Mouse (Mus musculus): ENCODE results near the gene Spaca4. TPM values are rescaled to one million over a fixed set of nuclear protein-coding genes. Genes with fewer than 3 reads are reported as not detected.

The Spaca4 gene
- polyA plus RNA-seq, 1 experiment = not detected

DNA sequence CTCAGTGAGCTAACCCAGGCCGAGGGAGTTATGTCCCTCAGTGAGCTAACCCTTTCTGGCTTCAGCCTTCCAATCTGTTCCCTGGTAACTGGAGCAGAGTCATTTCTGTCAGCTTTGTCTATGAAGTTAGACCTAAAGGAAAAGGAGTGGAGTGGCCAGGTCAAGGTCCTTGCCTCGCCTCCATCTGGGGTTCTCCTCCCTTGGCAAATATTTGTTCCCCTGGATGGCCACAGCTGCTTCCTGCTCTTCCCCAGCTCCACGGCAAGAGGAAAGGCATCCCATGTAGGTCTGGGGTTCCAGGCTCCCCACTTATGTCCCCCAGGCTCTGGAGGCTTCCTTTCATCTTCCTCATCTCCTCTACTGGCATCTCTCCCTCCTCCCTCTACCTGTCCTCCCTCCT lies 2.0 kb upstream of the Spaca4 start:
- no peak for DNase-seq (ENCODE audit: low spot score)

DNA sequence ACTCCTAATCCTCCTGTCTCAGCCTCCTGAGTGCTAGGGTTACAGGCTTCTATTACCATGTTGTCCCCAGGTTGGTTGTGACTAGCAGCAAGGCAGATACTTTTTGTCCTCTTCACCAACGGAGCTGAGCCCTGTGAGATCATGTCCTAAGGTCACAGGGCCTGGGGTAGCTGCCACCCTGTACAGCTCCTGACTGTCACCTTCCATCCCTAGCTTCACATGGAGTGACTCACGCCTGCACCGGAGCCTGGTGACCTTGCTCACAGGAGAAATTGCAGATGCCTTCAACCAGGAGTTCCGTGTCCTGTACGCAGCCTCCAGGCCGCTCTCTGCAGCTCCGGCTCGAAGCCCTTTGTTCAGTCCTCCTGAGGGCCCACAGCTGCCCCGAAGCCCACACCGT lies 806 bp upstream of the Spaca4 start:
- DNase-seq (ENCODE audit: low spot score) = no peak

DNA sequence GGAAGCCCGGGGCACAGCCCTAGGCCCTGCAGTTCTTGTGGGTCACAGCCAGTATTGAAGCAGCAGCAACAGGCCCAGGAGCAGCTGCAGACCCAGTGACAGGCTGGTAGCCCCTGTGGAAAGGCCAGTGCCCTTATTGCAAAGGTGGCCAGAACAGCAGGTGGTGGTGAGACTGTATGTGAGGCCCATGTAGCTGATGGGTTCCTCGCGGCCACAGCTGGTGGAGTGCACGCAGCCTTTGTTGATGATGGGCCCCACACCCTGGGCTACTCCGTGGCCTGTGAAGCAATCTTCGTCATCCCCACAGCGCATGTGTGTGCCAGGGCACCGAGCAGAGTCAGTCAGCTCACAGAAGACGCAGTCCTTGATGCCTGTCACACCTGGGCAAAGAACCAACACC lies 462 bp downstream of the Spaca4 start:
- DNase-seq (ENCODE audit: low spot score) = no peak

DNA sequence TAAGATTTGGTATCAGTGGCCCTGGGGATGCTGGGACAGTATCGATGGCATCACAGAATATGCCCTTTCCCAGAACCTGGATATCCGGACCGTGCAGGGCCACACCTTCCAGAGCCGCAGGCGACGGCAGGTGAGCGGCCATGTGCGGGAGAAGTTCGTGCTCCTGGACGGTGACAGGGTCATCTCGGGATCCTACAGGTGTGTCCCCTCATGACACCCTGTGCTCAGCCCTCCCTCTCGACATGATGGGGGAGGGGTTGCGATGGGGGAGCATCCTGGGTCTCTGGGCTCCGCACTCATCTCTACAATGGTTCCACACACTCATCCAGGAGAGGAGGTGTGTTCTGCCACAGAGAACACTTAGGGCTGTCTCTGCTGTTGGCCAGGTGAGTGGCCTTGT lies 1.8 kb downstream of the Spaca4 start:
- no peak for DNase-seq (ENCODE audit: low spot score)

DNA sequence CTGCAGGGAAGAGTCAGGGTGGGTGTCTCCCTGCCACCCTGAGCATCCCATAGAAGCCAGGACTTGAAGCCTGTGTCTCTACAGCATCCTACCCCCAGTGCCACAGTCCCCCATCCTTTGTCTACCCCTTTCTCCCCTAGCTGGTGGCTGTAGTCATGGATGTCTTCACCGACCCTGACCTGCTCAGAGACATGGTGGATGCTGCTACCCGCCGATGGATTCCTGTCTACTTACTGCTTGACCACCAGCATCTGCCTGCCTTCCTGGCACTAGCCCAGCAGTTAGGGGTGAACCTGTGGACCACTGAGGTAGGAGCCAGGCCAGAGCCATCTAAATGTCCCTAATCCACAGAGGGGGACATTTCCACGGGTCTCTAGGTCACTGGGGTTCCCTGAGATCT lies 2.3 kb downstream of the Spaca4 start:
- DNase-seq (ENCODE audit: low spot score) = no peak

DNA sequence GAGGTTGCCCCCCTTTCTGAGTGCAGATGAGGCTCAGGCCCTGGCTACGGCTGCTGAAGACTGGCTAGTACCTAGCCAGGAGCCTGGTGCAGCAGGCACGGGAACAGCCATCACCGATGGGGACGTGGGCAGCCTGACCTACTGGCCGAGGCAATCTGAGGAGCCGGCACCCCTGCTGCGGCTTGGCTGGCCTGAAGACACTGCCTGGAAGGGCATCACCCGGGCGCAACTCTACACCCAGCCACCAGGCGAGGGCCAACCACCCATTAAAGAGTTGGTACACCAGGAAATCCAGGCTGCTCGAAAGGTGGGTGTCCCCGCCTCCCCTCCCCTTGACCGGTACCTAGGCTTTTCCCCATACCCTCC lies 3.3 kb downstream of the Spaca4 start:
- DNase-seq (ENCODE audit: low spot score) = no peak

DNA sequence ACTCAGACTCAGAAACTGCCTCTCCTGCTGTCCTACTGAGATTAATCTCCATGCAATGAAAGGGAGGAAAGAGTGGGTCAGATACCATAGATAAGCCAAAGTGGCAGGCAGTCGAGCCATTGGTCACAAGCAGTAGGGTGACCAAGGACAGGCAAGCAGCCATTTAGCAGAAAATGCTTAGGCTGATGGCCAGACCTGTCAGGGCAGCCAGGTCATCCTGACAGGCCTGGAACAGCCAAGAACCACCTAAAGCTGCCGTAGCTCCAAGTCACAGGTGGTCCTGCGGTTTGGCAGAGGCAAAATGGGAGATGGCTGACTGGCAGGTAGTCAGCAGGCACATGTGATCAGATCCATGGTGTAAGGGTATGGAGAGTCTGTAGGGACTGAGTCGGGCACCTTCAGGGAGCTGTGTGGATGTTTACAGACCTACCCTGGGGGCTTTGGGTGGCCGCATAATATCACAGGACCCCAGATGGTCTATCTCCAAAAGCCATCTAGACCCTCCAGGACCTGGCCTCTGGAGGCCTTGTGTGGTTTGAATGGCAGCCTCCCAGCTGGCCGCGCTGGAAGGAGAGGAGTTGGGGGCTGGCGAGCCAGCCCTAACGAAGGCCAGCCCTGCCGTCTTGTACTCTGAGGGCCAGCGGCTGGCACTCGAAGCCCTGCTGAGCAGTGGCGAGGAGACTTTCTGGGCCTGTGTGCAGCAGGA lies 3.8 kb downstream of the Spaca4 start:
- no peak for DNase-seq (ENCODE audit: low spot score)

DNA sequence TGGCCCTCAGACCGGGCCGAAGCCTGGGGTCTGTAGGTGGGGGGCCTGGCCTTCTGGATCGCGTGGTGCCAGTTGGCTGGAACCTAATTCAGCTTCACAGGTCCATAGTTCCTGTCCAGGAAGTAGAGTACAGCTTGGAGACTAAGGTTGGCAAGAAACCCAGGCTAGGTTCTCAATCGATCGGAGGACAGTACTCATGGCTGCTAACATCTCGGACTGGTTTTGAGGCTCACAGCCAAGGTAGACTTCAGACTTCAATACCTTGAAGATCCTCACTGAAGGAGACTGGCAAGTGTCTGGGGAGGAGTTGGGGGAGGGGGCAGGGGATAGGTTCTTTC lies 4.4 kb downstream of the Spaca4 start:
- DNase-seq (ENCODE audit: low spot score) = no peak

DNA sequence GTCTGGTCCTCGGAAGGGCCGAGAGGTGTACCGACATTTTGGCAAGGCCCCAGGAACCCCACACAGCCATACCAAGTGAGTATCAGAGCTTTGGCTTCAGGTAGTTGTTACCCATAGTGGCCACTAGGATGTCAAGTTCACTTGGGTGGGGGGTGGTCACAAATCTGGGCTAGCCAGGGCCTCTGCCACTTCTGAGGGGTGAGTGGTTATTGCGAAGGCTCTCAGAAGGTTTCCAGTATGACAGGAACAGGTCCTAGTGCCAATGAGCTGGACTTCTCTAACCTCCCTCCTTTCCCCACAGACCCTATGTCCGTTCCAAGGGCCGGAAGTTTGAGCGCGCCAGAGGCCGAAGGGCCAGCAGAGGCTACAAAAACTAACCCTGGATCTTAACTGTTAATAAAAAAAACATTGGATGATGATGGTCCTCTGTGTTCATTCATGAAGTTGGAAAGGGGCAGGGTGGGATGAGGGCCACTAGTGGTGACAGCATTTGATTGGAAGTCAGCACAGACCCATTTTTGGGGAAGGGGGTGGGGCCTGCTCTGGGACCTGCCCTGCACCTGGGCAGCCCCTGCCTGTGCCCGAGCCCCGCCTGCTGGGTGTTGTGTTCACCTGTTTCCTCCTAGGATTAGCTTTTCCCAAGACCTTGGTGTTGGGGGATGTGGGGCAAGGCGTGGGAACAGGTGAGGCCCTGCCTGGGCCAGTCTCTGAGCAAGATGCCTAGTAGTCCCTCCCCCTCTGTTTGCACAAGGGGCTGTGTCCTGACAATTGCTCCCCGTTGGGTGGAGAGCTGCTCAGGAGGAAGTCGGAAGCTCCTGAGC lies 5.0 kb downstream of the Spaca4 start, which contains the start of gene Fam83e:
Gene Fam83e (plus strand): TSS at position 800 of the 821 bp plus-strand sequence.
- DNase-seq (ENCODE audit: low spot score) = no peak

DNA sequence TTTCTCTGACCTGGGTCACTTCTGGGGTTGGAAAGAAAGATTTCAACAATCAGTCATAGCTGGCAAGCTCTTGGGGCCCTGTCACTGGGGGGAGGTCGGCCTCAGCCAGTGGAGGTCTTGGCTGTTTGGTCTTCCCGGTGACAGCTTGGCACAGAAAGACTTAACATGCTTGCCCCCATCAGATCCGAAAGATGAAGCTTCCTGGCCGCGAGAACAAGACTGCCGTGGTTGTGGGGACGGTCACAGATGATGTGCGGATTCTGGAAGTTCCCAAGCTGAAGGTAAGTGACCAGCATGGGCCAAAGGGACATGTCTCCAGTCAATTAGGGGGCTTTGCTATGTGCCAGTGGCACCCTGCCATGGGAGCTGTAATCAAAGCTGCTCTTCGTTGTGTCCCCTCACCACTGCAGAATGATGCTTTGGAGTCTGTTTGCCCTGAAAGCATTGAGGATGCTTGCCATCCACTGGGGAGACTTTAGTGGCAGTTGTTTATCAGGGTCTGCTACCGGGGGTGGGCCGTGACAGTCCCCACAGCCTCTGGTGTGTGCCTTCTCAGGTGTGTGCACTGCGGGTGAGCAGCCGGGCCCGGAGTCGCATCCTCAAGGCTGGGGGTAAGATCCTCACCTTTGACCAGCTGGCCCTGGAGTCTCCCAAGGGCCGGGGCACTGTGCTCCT lies 5.7 kb downstream of the Spaca4 start:
- DNase-seq (ENCODE audit: low spot score) = no peak

DNA sequence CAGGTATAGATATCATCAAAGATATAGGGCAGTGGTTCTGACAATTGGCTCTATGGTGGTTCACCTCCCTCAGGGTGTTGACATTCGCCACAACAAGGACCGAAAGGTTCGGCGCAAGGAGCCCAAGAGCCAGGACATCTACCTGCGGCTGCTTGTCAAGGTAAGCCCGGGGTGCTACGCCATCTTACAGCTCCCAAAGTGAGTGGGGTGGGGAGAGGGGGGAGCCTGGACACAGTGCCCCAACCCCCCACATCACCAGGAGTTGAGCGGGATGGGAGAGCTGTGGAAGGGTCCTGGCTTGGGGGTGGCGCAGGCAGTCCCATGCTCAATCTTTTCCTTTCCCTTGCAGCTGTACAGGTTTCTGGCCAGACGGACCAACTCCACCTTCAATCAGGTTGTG lies 6.4 kb downstream of the Spaca4 start:
- no peak for DNase-seq (ENCODE audit: low spot score)

DNA sequence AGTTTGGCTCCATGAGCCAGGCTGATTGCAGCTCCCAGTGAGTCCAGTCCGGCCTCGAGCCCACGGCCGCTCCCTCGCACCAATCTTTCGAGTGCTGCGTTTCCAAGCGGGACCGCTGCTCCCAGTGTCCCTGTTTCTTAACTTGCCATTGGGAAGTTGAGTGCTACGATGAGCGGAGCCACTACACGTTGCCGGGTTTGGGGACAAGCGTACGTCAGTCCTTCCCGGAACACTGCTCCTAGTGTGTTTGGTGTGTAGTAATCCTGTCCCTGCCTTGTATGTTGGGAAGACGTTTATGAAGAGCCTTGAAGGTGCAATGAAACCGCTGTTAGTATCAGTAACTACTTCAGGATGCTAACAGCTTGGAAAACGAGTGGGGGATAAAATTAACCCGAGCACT lies 7.3 kb downstream of the Spaca4 start:
- no peak for DNase-seq (ENCODE audit: low spot score)

DNA sequence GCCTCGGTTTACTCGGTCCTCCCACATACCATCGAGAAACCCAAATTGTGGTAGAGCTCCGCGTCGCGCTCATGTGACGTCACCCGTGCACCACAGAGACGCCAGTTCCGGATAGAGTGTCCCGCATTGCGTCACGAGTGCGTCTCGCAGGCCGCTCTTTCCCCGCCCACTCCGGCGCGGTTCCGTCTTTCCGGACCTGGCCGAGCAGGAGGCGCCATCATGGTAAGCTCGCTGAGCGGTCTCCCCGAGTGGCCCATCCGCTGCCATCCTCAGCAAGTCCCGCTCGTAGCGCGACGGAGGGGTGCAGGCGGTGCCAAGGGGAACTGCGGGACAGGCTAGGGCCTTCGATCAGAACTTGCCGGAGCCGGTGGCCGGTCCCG lies 7.7 kb downstream of the Spaca4 start, which contains the start of gene Sphk2:
Gene Sphk2 (minus strand): TSS at position 85 of the 380 bp plus-strand sequence.
- peak; percentile 98 for DNase-seq (ENCODE audit: low spot score)

DNA sequence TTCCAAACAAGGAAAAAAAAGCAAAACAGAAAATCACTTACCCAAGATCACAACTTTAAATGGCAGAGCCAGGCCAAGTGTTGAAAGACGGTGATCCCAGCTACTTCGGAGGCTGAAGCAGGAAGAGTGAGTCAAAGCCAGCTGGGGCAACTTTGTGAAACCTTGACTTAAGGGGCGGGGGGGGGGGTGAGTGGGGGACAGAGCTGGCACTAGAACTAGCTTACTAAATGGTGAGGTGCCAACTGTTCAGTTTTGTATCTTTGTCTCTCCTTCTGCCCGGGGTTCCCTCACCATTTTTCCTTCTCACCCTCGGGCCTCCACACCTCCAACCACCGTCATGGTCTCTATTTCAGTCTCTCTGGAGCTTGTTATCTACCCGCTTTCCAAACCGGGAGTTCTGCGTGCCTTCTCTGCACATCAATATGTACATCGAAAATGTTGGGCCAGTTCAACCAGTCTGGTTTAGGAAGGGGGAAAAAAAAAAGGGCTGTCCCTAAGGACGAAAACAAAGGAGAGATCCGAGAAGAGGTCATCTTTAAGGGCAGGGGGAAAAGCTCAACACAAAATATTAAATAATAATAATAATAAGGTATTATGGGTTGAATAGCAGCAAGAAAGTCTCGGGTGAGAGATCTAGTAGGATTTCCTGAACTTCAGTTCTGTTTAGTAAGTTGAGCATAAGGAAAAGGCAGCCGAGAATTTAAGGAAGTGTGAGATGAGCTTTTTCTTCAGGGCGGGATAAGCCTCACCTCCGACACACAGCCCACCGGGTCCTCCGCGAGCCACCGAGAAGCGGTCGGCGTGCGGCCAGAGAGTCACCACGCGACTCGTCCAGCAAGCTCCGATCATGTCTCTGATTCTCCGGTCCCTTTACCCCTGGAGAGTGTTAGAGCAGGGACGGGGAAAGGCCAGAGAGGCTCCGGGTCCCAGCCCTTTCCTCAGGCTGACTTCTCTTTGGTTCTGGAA lies 8.4 kb downstream of the Spaca4 start:
- DNase-seq (ENCODE audit: low spot score) = no peak

DNA sequence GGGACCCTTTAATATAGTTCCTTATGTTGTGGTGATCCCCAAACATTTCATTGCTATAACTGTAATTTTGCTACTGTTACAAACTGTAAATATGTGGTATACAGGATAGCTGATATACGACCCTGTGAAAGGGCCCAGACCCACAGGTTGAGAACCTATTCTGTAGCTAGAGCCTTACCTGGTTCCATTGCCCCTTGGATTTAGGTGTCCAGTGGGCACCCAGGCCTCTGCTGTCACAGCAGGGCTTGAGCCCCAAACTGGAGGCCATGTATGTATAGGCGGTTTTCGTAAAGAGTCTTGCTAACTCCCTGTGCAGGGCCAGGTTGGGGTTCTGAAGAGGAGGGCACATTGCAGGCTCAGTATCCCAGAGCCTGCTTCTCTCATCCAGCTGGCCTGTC lies 9.2 kb downstream of the Spaca4 start:
- no peak for DNase-seq (ENCODE audit: low spot score)

DNA sequence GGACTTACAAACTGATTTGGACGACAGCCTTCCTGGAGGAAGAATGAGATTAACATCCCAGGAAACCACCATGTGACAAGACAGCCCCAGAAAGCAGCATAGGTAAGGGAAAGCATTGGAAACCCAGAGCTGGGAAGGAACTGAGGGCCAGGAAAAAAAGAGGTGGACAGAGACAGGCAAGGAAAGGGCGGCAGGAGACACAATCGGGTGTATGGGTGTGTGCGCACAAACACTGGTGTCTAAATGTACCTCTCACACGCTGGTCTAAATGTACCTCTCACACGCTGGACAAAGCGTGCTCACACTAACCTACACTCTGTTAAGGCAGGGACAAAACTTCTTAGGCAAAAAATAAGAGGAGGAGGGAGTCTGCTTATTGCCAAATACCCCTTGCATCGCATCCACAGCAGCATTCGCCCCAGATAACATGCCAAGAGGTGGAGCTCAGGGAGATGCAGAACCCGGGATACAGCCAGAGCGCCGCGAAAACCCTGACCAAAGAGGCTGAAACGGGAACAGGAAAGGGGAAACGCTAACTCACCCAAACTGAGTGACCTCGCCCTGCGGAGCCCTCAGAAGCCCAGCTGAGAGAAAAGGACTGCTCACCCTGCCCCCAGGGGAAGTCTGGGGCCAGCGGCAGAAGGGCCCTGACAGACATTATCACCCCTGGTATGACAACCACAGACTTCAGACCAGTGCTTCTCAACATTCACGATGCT lies 9.7 kb downstream of the Spaca4 start:
- DNase-seq (ENCODE audit: low spot score) = no peak

DNA sequence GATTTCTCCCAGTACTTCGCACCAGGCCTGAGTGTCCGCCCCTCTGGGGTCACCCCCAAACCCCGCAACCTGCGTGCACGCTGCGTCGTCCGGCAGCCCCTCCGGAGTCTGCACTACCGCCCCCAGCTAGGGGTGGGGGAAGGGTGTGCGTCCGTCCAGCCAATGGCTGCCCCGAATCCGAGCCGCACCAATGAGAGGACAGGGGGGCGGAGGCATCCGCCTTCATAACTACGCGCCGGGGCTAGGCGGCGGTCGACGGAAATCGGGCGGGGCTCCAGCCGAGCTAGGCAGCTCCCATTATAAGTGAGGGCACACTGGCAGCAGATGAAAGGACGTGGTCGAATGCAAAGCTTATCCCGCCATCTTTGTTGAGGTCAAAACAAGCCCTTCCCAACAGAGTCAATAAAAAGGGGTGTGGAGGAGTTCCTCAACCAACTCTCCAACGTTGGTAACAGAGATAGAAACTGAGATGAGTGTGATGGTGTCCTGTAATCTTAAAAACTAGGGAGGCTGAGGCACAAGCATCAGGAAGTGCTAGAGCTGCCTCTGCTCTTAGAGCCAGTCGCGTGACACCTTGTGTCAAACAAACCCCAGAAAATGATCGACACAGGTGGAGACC lies 10.4 kb downstream of the Spaca4 start, which contains the start of gene Rpl18:
Gene Rpl18 (plus strand): TSS at position 368 of the 619 bp plus-strand sequence.
- DNase-seq (ENCODE audit: low spot score) = peak; percentile 89

DNA sequence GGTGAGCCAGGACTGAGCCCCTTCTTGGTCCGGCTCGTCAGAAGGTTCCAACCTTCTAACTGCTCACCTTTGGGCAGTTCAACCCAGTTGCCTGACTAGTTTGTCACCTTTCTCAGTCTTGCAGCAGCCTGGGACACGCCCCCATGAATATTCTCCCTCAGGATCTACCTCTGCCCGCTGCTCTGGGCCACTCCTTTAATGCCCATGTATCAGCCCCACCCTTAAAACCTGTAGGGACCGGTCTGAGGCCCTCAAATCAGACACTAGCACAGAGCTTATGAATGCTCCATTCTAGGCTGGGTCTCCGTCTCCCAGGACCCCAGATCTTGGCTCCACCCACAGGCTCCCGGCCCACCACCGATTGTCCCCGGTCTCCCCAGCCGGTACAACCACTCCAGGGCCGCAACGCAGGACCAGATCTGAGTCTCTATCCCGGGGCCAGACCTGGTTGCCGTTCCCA lies 11.0 kb downstream of the Spaca4 start:
- no peak for DNase-seq (ENCODE audit: low spot score)

DNA sequence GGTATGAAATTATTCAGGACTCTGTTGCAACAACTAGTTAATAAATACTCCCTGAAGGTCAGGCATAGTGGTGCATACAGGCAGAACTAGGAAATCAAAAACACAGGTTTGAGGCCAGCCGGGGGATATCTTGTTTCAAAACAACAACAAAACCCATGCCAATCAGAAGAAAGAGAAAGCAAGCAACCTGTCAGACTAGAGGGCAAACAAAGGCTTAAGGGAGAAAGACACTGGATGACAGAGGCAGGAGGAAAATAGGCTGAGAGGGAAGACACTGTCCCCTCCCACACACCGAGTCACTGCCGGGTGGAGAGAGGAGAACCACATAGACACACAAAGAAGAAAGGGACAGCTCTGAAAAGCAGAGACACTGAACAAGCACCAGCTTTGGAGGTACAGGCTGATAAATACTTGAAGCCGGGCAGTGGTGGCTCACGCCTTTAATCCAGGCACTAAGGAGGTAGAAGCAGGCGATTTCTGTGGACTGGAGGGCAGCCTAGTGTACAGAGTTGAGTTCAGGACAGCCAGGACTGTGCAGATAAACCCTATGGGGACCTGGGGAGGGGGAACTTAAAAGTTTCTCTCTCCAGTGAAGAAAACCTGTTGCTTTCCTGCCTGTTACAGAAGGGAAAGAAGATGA lies 11.6 kb downstream of the Spaca4 start:
- no peak for DNase-seq (ENCODE audit: low spot score)

DNA sequence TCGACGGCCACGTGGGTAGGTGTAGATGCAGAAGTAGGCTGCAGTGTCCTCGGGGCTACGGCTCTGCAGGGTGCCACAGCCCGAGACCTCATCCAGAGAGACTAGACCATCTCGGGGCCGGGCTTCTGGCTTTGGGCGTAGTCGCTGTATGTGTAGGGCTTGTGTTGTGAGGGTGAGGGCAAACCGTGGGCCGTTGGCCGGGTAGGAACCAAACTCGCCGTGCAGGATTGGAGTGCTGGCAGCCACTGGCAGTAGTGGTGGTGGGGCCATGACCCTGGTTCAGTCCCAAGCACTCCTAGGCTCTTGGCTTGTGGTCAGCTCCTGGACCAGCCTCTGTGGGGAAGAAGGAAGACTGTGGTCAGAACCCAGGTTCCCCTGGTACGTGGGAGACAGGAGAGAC lies 12.2 kb downstream of the Spaca4 start:
- DNase-seq (ENCODE audit: low spot score) = no peak

Data from urinary bladder, adult 2 months (tissue).